Mouse (Mus musculus): ENCODE measurements around the gene Med13.
"Not testable (repeated sequence)": the region's sequence is repeated elsewhere in the genome, so short reads cannot be mapped to it uniquely, and the experiment has no call there.

Gene Med13

GRCm38 (mm10) chr11:86380521-86381238 lies 23.3 kb upstream of the Med13 start:
- no peak for DNase-seq (ENCODE audit: low read depth, low spot score)

GRCm38 (mm10) chr11:86378981-86379380 lies 21.6 kb upstream of the Med13 start:
- DNase-seq (ENCODE audit: low read depth, low spot score): no peak

GRCm38 (mm10) chr11:86377841-86378240 lies 20.4 kb upstream of the Med13 start:
- DNase-seq (ENCODE audit: low read depth, low spot score): no peak

GRCm38 (mm10) chr11:86376707-86377106 lies 19.3 kb upstream of the Med13 start:
- no peak for DNase-seq (ENCODE audit: low read depth, low spot score)

GRCm38 (mm10) chr11:86375086-86375485 lies 17.7 kb upstream of the Med13 start:
- no peak for DNase-seq (ENCODE audit: low read depth, low spot score)

- no peak for DNase-seq (ENCODE audit: low read depth, low spot score)
Measured at GRCm38 (mm10) chr11:86371266-86371665, 13.9 kb upstream of the Med13 start.

- no peak for DNase-seq (ENCODE audit: low read depth, low spot score)
Measured at GRCm38 (mm10) chr11:86369860-86370259, 12.5 kb upstream of the Med13 start.

- DNase-seq (ENCODE audit: low read depth, low spot score): no peak
Measured at GRCm38 (mm10) chr11:86369003-86369402, 11.6 kb upstream of the Med13 start.

GRCm38 (mm10) chr11:86364709-86365452 lies 7.5 kb upstream of the Med13 start:
- DNase-seq (ENCODE audit: low read depth, low spot score): no peak

- DNase-seq (ENCODE audit: low read depth, low spot score): peak; percentile 86
Measured at GRCm38 (mm10) chr11:86357984-86358528, 654 bp upstream of the Med13 start.

GRCm38 (mm10) chr11:86356007-86356853 lies 1.2 kb downstream of the Med13 start:
- no peak for DNase-seq (ENCODE audit: low read depth, low spot score)

- no peak for DNase-seq (ENCODE audit: low read depth, low spot score)
Measured at GRCm38 (mm10) chr11:86353586-86353985, 3.8 kb downstream of the Med13 start.

- no peak for DNase-seq (ENCODE audit: low read depth, low spot score)
Measured at GRCm38 (mm10) chr11:86351766-86352315, 5.6 kb downstream of the Med13 start.

- DNase-seq (ENCODE audit: low read depth, low spot score): no peak
Measured at GRCm38 (mm10) chr11:86350636-86351138, 6.7 kb downstream of the Med13 start.

GRCm38 (mm10) chr11:86349325-86349724 lies 8.1 kb downstream of the Med13 start:
- DNase-seq (ENCODE audit: low read depth, low spot score): no peak

- DNase-seq (ENCODE audit: low read depth, low spot score): no peak
Measured at GRCm38 (mm10) chr11:86348872-86349271, 8.5 kb downstream of the Med13 start.

GRCm38 (mm10) chr11:86347387-86348122 lies 9.8 kb downstream of the Med13 start:
- DNase-seq (ENCODE audit: low read depth, low spot score): no peak

- no peak for DNase-seq (ENCODE audit: low read depth, low spot score)
Measured at GRCm38 (mm10) chr11:86346525-86346924, 10.9 kb downstream of the Med13 start.

GRCm38 (mm10) chr11:86344940-86345339 lies 12.5 kb downstream of the Med13 start:
- DNase-seq (ENCODE audit: low read depth, low spot score): not testable (repeated sequence)

GRCm38 (mm10) chr11:86324251-86324650 lies 33.2 kb downstream of the Med13 start:
- no peak for DNase-seq (ENCODE audit: low read depth, low spot score)

GRCm38 (mm10) chr11:86314992-86315391 lies 42.4 kb downstream of the Med13 start:
- not testable (repeated sequence) for DNase-seq (ENCODE audit: low read depth, low spot score)
